Mouse (Mus musculus) 3134 (cell line): ENCODE measurements at regions not wholly inside any gene's neighbourhood (a gene's known extent, or its start where the extent isn't known, plus 50 kb on each side); places are given as distances from the start of the nearest gene placed in this dataset.

Source experiments
- DNase-seq: peaks from one replicate; pipeline ENCODE4 v3.0.0-alpha.2; 2011; ENCODE audit warnings: low spot score; ENCODE audit not compliant: insufficient read length; ENCODE audit errors: extremely low read depth

DNA sequence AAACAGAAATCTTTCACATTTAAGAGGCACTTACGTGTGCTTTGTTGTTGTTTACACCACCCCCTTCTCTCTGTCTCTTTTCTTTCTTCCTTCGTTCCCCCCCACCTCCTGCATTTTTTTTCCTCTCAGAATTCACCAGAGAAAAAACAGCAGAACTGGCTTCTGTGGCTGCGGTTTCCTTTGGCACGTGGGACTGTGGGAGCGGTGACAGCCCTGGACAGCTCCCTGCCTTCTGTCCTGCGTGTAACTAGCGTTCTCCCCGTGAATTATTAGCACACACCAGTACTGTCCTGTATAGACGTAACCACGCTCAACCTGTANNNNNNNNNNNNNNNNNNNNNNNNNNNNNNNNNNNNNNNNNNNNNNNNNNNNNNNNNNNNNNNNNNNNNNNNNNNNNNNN is 298.4 kb downstream of the Satb1 start:
- no peak for DNase-seq

DNA sequence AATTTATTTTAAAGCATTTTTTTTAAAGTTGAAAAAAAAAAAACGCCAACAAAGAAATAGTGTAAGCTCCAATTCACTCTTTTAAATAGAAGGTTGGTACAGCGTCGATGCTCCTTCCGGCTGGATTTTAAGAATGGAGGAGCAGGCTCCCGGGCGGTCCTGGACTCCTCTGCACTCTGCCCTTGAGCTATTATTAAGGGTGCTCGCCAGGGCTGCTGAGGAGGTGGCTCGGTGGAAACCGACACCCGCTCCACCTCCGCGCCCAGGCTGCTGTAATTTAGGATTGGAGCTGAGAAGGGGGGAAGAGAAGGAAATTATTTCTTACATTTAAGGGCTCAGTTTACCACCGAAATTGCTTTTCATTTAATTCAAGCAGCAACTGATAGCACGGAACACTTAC is 298.8 kb downstream of the Satb1 start:
- DNase-seq: no peak

DNA sequence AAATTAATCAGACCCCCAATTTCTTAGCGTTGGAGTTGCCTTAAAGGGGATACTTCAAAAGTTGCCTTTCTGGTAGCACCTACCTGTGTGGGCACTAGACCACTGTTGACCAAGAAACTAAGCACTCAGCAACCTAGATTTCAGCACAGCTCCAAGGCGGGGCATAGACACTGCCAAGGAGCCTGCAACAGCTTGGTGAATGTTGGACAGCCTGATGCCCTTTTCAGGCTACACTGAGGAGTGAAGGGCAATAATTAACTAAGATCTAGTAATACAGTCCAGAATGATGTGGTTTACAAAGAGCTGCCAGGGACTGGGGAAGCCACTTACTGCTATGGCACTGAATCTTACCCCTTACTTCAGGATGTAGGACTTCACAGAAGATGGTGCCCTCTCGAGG is 304.9 kb downstream of the Satb1 start:
- DNase-seq: no peak

DNA sequence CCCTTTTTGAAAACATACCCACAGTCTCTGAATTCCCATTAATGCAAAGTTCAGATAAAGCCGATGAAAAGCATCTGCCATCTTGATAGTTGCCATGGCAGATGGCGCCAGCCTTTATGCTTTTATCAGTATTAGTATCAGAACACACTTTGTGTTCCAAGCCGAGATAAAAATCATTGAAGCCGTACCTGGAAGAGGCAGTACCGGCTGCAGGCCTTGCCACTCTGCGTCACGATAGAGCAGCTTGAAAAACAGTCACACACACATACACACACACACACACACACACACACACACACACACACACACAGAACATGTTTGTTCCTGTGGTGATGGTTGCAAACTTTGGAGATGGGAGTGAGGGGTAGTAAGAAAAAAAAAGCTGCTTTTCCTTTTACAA is 306.2 kb downstream of the Satb1 start:
- DNase-seq: no peak

DNA sequence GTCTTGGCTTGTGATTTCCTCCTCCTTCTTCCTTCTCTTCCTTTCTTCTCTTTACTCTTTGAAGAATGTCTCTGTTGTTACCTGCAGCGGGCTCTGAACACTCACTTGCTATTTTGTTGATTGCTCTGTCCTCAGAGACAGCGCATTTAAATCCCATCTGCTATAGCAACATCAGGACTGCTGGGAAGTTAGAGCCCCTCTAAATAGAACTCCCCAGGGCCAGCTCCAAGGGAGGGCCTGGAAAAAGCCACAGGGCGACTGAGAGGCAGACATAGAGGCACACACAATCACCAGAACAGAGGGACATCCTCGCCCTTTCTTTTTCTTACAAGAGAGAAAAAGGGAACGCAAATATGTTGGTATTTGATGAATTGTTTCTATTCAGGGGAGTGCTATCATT is 306.6 kb downstream of the Satb1 start:
- DNase-seq: no peak

DNA sequence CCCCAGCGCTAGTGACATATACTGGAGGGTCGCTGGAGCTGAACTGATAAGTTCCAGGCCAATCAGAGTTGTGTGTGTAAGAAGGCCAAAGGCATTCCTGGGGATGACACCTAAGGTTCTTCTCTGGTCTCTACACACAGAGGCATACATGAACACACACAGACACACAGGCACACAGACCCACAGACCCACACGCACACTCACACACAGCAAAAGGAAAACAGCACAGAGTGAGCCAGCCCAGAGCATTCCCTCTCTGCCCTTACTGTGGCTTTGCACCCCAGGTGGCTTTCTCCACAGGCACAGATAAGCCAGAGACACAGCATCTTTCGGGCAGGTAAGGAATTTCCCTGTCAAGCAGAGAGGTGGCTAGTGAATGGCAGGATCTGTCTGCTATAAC is 307.1 kb downstream of the Satb1 start:
- DNase-seq: no peak

DNA sequence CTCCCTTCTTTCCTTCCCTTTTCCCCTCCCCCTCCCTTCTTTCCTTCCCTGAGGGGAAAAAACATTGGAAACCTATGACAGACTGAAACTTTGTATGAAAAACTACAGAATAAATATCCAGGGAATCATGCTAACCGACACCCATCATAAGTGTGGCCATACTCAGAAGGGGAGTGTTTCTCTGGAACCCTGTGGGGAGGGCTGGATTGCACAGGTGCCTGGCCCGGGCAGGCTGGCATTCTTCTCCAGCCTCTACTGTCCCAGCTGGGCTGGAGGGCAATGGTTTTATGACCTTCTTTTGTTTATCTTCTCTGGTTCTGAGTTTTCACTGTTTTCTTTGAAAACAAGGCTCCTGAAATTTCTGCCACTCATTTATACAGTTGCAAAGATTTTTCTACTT is 307.9 kb downstream of the Satb1 start:
- no peak for DNase-seq

DNA sequence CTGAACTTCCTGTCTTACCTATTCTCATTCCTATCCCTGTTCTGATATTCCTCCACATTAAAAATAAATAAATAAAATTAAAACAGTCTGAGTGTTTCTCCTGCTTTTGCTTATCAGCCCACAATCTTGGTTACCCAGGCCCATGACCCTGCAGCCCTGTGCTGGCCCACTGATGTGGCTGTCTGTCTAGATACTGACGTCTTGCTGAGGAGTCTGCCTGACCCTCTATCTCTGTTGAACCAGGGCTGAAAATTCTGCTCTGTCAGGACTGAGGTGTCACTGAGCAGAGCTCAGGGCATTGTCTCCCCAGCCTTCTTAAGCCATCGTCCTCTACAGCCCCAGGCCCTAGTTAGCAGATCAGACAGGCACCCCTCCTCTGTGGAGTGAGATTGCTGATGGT is 321.2 kb downstream of the Satb1 start:
- no peak for DNase-seq

DNA sequence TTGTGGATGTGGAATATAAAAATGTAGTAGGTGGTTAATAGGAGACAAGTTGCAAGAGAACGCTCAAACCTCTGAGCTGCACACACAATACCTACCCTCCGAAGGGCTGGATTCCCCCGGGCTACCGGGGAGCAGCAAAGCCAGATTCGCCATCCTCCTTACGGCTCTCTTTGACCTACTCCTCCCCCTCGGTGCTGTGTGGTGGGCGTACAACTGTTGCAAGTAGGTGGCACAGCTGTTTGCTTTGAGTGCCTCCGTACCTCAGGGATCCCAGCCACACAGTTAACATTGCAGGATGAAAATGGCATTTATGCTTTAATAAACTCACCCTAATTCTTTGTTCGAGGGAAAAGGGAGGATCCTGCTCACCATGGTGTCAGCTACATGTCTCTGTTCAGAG is 321.6 kb upstream of the Tbc1d5 start:
- DNase-seq: no peak

DNA sequence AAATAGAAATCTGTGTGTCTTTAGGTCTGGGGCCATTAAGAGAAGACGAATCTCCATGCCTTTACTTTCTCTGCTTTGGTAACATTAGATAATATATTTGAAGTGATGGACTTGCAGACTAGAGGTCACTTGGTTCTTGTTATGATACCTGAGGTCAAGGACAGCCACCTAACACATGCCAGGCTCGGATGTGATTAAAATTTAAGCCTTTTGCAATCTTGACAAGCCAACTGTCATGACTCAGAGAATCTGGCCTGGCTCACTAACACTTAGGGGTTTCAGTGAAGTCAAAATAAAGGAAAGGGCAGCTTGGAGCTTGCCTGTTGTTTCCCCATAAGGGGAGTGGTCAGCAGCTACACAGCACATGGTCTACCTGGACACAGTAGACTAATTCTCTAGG is 320.4 kb upstream of the Tbc1d5 start:
- DNase-seq: no peak

DNA sequence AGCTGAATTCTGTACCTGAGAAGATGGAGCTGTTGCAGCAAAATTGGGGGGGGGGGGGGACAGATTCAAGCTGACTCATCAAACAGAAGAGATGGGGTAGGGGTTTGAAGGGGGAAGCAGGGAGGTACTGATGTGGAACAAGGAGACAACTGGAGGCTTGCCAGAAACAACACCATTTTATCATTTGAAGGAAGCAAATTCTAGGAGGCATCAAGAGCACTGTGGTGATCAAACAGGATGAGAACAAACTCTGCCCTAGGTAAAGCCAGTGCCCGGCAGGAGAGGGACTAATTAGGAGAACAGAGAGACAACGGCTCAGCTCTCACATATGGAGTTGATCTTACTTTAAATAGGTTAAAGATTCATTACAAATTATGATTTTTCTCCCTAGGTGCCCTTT is 315.9 kb upstream of the Tbc1d5 start:
- DNase-seq: no peak

DNA sequence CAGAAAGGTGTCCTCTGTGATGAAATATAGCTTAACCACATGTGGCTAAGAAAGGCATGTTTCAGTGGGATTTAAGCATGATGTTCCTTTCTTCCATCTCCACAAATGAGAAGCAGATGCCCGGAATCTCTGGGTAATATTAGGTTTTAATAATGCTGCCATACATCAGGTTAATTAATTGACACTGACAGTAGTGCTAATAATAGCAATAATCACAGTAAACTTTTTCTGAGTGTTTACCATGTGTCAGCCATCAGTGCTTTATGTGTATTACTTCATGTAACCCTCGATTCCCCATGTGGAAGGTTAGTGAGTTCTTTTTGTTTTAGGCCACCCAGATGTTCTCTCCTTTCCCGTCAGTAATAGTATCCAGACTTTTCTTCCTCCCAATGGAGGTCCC is 310.2 kb upstream of the Tbc1d5 start:
- DNase-seq: no peak

DNA sequence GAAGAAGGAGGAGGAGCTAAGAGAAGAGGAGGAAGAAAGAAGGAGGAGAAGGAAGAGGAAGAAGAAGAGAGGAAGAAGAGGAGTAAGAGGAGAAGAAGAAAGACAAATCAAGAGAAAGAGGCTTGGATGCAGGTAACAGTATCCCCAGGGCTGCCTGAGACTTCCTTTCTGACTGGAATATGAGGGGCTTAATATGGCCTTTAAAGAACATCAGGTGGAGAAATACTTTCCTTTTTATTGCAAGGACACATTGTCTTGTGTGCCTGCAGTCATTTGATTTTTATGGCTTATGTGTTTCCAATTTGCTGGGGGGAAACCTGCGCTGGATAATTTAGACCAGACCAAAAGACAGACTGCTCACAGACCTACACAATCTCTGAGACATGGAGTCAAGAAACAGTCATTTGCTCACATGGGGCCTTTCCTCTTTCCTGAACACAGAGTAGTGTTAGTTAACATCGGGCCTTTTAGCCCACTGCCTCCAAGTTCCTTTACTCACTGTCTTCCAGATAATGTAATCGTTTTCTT is 308.8 kb upstream of the Tbc1d5 start:
- no peak for DNase-seq

DNA sequence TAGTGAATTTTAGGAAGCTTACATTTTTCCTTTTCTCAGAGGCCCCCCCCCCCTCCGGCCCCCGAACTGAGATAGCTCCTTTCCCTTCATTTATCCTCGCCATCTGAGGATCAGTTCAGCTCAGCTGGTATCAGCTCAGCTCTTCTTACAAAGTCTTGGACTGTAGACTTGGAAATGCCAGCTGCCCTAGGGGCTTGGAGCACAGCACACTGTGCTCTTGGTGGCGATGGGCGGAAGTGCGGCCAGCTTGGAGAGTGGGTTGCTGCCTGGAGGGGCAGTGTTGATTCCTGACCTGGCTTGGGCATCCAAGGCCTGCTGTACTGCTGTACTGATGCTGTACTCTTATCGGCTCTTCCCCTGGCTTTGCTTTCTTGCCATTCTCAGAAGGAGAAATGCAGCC is 298.7 kb upstream of the Tbc1d5 start:
- peak; percentile 25 for DNase-seq

DNA sequence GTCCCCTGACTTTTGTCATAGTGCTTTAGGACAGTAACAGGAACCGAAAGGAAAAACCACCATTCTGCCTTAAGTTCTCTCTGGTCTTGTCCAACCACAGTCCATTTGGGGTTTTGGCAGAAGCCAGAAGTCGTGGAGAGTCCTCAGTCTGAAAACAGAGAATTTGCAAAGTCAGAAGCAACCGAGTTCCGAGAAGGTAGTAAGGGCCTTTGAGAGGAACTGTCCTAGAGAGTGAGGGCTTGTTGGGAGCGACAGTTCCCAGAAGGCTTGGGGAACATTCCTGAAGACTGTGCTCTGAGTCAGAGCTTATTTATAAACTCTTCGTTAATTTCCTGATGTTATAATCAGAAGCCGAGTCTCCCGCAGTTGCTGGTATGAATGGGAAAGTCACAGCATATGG is 298.3 kb upstream of the Tbc1d5 start:
- no peak for DNase-seq

DNA sequence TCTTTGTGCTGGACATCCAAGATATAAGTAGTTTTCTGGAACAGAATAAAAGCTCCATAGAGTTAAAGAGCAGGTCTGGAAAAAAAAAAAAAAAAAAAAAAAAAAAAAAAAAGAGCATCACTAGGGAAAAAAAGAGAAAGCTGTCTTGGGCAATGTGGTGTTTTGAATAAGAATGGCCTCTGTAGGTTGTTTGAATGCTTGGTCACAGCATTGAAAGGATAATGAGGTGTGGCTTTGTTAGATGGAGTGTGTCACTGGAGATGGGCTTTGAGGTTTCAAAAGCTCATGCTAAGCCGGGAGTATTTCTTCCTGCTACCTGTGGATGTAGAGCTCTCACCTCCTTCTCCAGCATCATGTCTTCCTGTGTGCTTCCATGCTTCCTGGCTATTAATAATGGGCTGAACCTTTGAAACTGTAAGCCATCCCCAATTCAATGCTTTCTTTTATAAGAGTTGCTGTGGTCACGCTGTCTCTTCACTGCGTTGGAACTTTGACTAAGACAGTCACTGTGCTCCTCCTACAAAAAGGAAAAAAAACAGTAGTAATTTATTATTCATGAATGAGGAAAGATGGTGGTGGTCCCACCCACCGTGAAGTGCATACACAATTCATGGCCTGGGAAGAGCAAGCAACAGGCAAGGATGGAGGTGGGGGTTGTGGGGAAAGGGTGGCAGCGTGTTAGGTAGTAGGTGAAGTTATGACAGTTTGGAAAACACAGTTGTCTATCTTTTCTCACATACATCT is 283.2 kb upstream of the Tbc1d5 start:
- no peak for DNase-seq

DNA sequence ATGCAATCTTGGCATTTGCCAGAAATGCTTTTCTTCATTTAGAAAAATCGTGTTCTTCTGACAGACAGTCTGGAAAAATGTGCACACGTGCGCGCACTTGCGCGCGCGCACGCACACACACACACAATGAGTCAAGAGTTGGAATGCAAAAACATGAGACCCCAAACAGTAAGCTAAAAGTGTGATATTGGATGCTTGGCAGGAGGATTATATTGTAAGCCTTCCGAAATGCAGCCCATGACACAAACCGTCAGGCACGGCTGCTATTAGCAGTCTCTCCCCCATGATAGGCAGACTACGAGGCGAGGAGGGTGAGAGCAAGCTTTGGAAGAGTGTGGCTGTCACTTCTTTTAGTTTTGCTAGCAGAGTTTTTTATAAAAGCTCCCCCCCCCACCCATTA is 282.1 kb upstream of the Tbc1d5 start:
- no peak for DNase-seq

DNA sequence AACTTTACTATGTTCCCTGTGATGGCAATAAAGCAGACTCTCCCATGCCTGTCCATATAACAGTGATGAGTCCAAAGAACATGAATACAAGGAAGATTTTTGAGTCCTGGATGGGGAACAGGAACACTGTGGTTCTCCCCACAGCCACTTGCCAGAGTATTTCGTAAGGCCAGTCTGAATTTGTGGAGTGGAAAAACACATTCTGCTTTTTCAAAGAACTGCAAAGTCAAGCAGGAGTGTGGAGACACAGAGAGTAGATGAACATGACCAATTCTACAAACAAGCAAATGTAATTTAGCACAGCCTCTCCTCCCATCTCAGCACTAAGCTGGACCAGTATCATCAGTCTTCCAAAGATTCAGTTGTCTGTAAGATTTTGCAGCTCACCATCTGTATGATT is 280.0 kb upstream of the Tbc1d5 start:
- DNase-seq: no peak

DNA sequence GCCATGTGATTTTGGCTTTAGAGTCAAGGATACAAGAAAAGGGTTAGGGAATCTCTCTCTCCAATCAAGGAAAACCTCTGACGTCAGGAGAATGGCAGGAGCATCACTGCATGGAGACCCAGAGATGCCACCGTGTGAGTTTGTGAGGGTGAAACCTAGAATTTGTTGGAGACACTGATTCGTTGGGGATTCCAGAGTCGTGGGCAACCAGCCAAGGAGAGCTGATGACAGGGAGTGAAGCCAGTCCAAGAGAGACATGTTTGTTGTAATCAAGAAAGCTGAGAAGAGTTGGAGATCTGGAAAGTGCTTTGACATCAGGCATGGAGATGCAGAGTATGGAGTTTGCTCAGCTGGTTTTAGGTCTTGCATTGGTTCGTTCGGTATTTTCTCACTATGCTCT is 236.6 kb upstream of the Tbc1d5 start:
- no peak for DNase-seq

DNA sequence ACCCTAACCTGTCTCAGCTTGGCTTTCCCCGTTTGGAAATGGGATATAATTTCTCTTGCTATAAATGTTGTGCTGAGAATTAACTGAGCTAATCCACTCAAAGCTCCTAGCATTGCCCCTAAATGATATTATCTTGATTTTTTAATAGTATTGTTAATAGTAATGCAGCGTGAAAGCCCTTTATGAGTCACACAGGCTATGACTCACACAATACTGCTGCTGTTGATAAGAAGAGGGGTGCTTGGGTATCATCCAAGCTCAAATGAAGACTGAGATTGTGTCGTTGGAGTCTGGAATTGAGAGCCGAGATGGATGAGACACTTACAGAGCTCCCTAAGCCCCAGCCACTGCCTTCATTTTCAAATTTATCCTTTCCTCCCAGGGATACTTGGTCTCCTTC is 235.2 kb upstream of the Tbc1d5 start:
- no peak for DNase-seq

DNA sequence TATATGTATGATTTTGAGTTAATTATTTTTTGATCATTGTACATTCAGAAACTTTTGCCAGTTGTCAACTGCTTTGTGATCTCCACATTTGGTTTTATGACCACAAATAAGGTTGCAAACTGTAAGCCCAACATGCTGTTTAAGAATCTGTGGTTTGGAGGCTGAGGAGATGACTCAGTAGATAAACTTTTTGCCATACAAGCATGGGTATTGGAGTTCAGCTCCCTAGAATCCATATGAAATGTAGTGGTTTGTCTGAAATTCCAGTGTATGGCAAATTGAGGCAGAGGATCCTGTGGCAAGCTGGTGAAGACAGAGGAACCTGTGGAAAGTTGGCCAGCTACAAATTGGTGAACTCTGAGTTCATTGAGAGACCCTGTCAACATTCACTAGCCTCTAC is 234.6 kb upstream of the Tbc1d5 start:
- DNase-seq: peak; percentile 8

DNA sequence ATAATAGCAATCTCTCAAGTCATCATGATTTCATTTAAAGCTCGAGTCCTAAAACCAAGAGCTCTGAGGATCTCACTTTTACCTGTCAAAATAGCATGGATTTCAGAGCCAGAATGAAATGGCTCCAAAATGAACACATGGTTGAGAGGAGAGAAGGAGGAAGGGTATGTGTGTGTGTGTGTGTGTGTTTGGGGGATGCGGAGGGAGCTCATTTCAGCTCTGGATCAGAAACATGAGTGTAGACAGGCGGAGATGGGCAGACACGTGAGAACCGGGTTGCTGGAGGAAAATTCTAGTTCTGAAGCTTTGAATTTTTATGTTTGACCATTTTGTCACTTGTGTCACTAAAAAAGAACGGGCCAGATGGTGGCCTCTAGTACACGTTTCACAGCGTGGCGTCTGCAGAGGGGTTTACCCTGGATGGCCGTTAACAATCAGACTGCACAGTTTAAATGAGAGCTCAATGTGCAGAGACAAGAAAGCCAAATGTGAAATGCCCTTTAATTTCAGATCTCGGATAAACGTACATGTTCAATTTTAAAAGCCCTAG is 232.5 kb upstream of the Tbc1d5 start:
- DNase-seq: no peak

DNA sequence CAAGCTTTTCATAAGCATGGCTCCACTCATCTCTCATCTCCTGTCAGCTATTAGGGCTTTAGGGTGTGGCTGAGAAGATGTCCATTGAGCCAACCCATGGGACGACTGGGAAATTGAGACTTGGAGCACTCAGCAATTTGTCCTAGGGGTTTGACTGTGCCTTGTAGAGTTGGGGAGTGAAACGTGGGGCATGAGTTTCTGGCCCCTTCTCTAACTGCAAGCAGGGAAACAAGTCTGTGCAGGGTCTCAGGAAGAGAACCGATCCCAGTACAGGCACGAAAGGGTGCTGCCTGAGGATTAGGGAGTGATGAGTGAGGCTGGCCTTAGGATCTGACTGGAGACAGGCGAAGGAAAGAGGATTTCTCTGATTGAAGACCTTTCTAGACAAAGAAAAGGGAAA is 229.7 kb upstream of the Tbc1d5 start:
- no peak for DNase-seq
